In the genomic region with DNA sequence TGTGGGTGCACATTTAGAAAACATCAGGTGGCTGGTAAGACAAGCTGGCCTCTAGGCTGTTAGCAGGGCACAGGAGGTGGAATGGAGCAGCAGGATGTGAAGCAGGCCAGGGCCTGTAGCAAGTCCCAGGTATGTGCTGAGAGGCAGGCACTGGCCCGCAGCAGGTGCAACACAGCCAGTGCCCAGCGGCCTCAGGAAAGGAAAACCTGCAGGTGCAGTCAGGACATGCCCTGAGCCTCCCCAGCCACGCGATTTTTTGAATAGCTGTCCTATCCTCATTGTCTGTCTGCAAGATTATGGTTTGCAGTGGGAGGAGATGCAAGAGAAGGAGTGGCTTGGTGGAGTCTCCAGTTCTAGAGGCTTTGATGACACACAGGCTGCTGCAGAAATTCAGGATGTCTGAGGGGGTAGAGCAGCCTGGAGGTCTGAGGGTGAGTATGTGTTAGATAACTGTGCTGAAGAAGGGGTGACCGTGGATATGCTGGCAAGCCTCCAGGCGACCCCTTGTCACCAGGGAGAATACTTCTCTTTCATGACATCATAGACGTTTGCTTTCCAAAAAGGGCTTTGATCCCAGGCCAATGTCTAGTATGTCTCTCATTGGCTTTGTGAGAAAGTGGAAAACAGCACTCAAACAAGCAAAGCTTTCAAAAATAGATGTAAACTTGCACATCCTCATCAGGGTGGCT, we compare ENCODE assay signal across 12 mouse cellular contexts. TPM values are rescaled to one million over a fixed set of nuclear protein-coding genes. Genes with fewer than 3 reads are reported as not detected.
DNase-seq lines count a peak whose midpoint lies in the region; ATAC-seq and TF ChIP-seq lines count a peak whose summit lies in the region.
"Not testable (repeated sequence)": the region's sequence is repeated elsewhere in the genome, so short reads cannot be mapped to it uniquely, and the experiment has no call there.
"Had no signal": no experiment of that assay in that cellular context is flagged by ENCODE, and none has a peak within 500 bp of the region (broad histone marks: within the 10 kb centered on the region; RNA-seq: fewer than 3 reads in every experiment).

No protein-coding gene starts in this region.

- not testable (repeated sequence) for H3K9me3 ChIP-seq in embryonic facial prominence, embryonic 13.5 days; liver, postnatal 0 days (ENCODE audit: low read length)

- H3K4me3 ChIP-seq in embryonic facial prominence, embryonic 13.5 days; heart, adult 2 months; liver, postnatal 0 days (ENCODE audit: low read depth, low read length): not testable (repeated sequence)

- H3K27me3 ChIP-seq in embryonic facial prominence, embryonic 13.5 days; heart, adult 2 months (ENCODE audit: control insufficient read depth, insufficient read depth, low read length); liver, postnatal 0 days (ENCODE audit: insufficient read depth, low read length): not testable (repeated sequence)

- H3K27ac ChIP-seq in embryonic facial prominence, embryonic 13.5 days = peak overlapping the region; percentile 68
- not testable (repeated sequence) for H3K27ac ChIP-seq in heart, adult 2 months; liver, postnatal 0 days (ENCODE audit: low read depth)

- peak; percentile 9 to 20 for DNase-seq in heart, adult 2 months
- peak; percentile 61 for DNase-seq in heart, postnatal 4 days
- peak; percentile 67 for DNase-seq in kidney, postnatal 10 days
- DNase-seq in liver, postnatal 0 days = peak; percentile 13
- peak; percentile 50 for DNase-seq in lung, postnatal 36 days
- DNase-seq in urinary bladder, adult 18-20 months (ENCODE audit: low spot score in 2 of 2) = peak; percentile 35 to 67

- peak; percentile 65; the same call in 1 of the 2 replicates for ATAC-seq in embryonic facial prominence, embryonic 13.5 days (ENCODE audit: insufficient number of reproducible peaks, insufficient read depth, low FRiP score, low TSS enrichment, low read depth)
- not testable (repeated sequence) for ATAC-seq in liver, postnatal 0 days

- not testable (repeated sequence) for TF ChIP-seq EP300 in heart, adult 2 months (IDR thresholded peaks at IDR 0.05; ENCODE audit: insufficient read depth, low read depth, low read length); liver, postnatal 0 days (IDR thresholded peaks at IDR 0.05; ENCODE audit: low read depth)

- not testable (repeated sequence) for H3K9ac ChIP-seq in embryonic facial prominence, embryonic 13.5 days; heart, adult 2 months (ENCODE audit: low read depth, low read length); liver, postnatal 0 days (replicated peaks)

- H3K36me3 ChIP-seq in embryonic facial prominence, embryonic 13.5 days; heart, adult 2 months (ENCODE audit: control insufficient read depth, insufficient read depth, low read length); liver, postnatal 0 days (replicated peaks; ENCODE audit: insufficient read depth, low read length): not testable (repeated sequence)

- not testable (repeated sequence) for H3K79me2 ChIP-seq in heart, adult 2 months (replicated peaks; ENCODE audit: control insufficient read depth, insufficient read depth, low read length)

- 43% methylated on average over 7 of the region's 7 CpGs for WGBS in embryonic facial prominence, embryonic 13.5 days
- 30% methylated on average over 7 of the region's 7 CpGs for WGBS in heart, adult 2 months
- WGBS in liver, postnatal 0 days (ENCODE audit: insufficient replicate concordance) = 51% methylated on average over 6 of the region's 7 CpGs

- intact Hi-C loops in heart, adult 2 months (cut with DNase I) = not testable (repeated sequence)

- not testable (repeated sequence) for TF ChIP-seq CTCF in heart, adult 2 months (IDR thresholded peaks at IDR 0.05); liver, postnatal 0 days (IDR thresholded peaks at IDR 0.05; ENCODE audit: low read depth)

- H3K4me1 ChIP-seq in embryonic facial prominence, embryonic 13.5 days = peaks cover 18% of the 10 kb centered on the region
- H3K4me1 ChIP-seq in heart, adult 2 months (ENCODE audit: control insufficient read depth, insufficient read depth, low read length); liver, postnatal 0 days (ENCODE audit: insufficient read depth): not testable (repeated sequence)

- not testable (repeated sequence) for H3K4me2 ChIP-seq in embryonic facial prominence, embryonic 13.5 days; liver, postnatal 0 days (ENCODE audit: low read depth, low read length)

- not testable (repeated sequence) for TF ChIP-seq POLR2A in heart, adult 2 months (IDR thresholded peaks at IDR 0.05; ENCODE audit: insufficient read depth, low read depth, low read length)

RNA-seq across cellular contexts. Expression of a gene that starts 30.2 kb away (rescaled TPM):
- polyA plus RNA-seq in embryonic facial prominence, embryonic 13.5 days (2015; fragmentation: Nextera tagmentation; extraction: Ambion mirVana) = 10.5 and 11.4 TPM in 2 replicates
- total RNA-seq in heart, adult 2 months (2021) = not detected
- polyA plus RNA-seq in heart, adult 2 months (2012; rRNA removed) = 0.12 and 0.27 TPM in 2 replicates
- under 1 TPM in 1 of 2 experiments, not detected in 1; 0.12 TPM for total RNA-seq in heart, postnatal 4 days (2021)
- 0.14 and 0.18 TPM in 2 replicates for polyA plus RNA-seq in liver, postnatal 0 days (2015; fragmentation: Nextera tagmentation; extraction: Ambion mirVana)
- total RNA-seq: gastrocnemius, adult 2 months; megakaryocyte progenitor cell, adult 5-6 weeks; MEL had no signal
- polyA plus RNA-seq: CD4-positive, CD25-positive, alpha-beta regulatory T cell, adult 4 months; spleen, adult 2 months had no signal

Comparison
In these comparisons a context has a peak if more than half of its experiments do, and no peak if none do; other contexts are left out.
1. DNase-seq: peak in every context shown above with its lines; median percentile 67 in kidney, postnatal 10 days; 61 in heart, postnatal 4 days; 51 in urinary bladder, adult 18-20 months; 50 in lung, postnatal 36 days; 14 in heart, adult 2 months; 13 in liver, postnatal 0 days.